Mouse (Mus musculus) lung, embryonic 15.5 days (tissue): ENCODE data around the gene Tlr8. TPM values are rescaled to one million over a fixed set of nuclear protein-coding genes. Genes with fewer than 3 reads are reported as not detected.
"Not testable (repeated sequence)": the region's sequence is repeated elsewhere in the genome, so short reads cannot be mapped to it uniquely, and the experiment has no call there.

Experiments used
- ATAC-seq: fragments of 200-750 bp; cut with Nextera tagmentation; 2 replicates; pipeline ENCODE4 v1.8.0; 2017; ENCODE audit warnings: moderate number of reproducible peaks, borderline replicate concordance; ENCODE audit not compliant: low FRiP score, low TSS enrichment; ENCODE audit errors: extremely low read depth
- H3K27ac ChIP-seq: fragments of 300-500 bp; sonication (generic); 2 replicates; pipeline ENCODE4 v1.5.1; 2015; ENCODE audit warnings: moderate library complexity, mild to moderate bottlenecking, inconsistent platforms
- H3K27me3 ChIP-seq: fragments of 300-500 bp; sonication (generic); 2 replicates; pipeline ENCODE4 v1.6.1; 2015; ENCODE audit warnings: inconsistent platforms
- H3K36me3 ChIP-seq: fragments of 300-500 bp; sonication (generic); 2 replicates; pipeline ENCODE4 v1.6.1; 2015; ENCODE audit warnings: inconsistent platforms
- H3K4me1 ChIP-seq: fragments of 300-500 bp; sonication (generic); 2 replicates; pipeline ENCODE4 v1.6.1; 2015; ENCODE audit warnings: inconsistent platforms
- H3K4me2 ChIP-seq: fragments of 300-500 bp; sonication (generic); 2 replicates; pipeline ENCODE4 v1.6.1; 2015; ENCODE audit warnings: inconsistent platforms, mild to moderate bottlenecking, moderate library complexity
- H3K4me3 ChIP-seq: fragments of 300-500 bp; sonication (generic); 2 replicates; pipeline ENCODE4 v1.5.1; 2015; ENCODE audit warnings: mild to moderate bottlenecking, inconsistent platforms
- H3K9ac ChIP-seq: fragments of 300-500 bp; sonication (generic); 2 replicates; pipeline ENCODE4 v1.6.1; 2015; ENCODE audit warnings: inconsistent platforms
- H3K9me3 ChIP-seq: fragments of 300-500 bp; sonication (generic); 2 replicates; pipeline ENCODE4 v1.6.1; 2016; ENCODE audit warnings: inconsistent platforms
- WGBS: fragments of 180-500 bp; shearing (Covaris S2); methylation state at CpG from one replicate; pipeline ENCODE4 v1.1.7; 2015; 5-methylcytosine and 5-hydroxymethylcytosine counted together
- polyA plus RNA-seq: library from polyadenylated mRNA; unstranded; fragments of >200 nt; fragmentation: Nextera tagmentation; extraction: Ambion mirVana; gene quantifications from 2 replicates; pipeline ENCODE4 v1.2.1, GENCODE M21; 2015

Gene Tlr8
- polyA plus RNA-seq, result 0.66 and 0.89 TPM in 2 replicates

DNA sequence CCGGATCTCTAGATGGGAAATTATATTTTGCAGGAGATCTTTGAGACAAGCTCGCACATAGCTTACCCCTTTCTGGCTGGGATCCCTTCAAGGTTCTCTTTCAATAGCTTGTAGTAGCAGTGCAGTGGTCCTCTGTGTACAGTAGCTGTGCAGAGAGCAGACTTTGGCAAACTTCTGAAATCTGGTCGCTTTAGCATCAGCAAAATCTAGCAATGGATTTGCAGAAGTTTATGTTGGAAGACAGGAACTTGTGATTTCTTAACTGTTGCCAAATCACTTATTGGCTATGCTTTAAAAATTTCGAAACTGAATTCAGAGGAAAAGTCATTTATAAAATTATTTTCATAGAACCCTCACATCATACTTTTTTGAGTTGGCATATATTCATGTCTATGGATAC, at the start of gene Tlr8:
Tlr8 (minus strand) TSS at position 244 of the 400 bp plus-strand sequence.
- Histone ChIP-seq H3K27ac (no peak within 1 kb of the TSS), H3K9me3 (no peaks in the 10 kb centered on the region), H3K36me3 (no peaks in the 10 kb centered on the region), H3K4me3 (no peak within 1 kb of the TSS), H3K9ac (no peak within 1 kb of the TSS), H3K4me2 (no peak within 1 kb of the TSS), H3K4me1 (no peaks in the 10 kb centered on the region), H3K27me3 (peaks cover 7% of the 10 kb centered on the region; the same call in 1 of the 2 replicates)
- 59% methylated on average over 4 of the region's 4 CpGs for WGBS
- no peak for ATAC-seq

DNA sequence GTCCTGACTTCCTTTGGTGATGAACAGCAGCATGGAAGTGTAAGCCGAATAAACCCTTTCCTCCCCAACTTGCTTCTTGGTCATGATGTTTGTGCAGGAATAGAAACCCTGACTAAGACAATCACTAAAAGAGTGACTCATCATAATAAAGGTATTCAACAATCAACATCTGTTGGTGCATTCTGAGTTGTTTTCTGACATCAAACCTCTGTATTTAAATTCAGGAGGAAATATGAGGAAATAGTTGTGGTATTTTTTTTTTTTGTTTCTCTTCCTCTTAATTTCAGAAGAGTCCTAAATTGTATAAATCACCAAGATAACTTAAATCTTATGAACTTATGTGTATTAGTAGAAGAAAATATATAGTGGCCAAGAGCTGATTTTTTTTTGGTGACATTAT, 37.9 kb upstream of the Tlr8 start:
- not testable (repeated sequence) for H3K27me3 ChIP-seq, ATAC-seq, H3K4me3 ChIP-seq, H3K9ac ChIP-seq, H3K27ac ChIP-seq, H3K4me2 ChIP-seq, H3K9me3 ChIP-seq, H3K4me1 ChIP-seq, H3K36me3 ChIP-seq
- 86% methylated on average over 1 of the region's 1 CpGs for WGBS

DNA sequence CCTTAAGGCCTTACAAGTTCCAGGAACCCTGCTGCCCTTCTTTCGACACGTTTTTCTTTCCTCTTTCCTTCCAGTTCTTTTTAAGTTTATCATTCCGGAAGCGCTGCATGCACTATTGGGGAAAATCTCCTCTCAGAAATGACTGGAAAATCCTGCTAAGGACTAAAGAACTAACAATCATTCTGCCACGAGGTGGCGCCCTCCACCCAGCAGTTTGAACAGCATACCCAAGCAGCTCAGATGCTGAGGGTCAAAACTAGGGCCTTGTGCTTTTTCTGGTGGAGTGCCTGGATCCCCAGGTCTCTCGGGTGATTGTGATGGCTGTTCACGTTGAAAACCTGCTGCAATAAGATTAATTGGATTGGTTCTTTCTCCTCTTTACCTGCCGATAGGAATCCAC, 12.8 kb upstream of the Tlr8 start:
- Histone ChIP-seq H3K4me3 (peak overlapping the region; percentile 21; the same call in 1 of the 2 replicates), H3K4me1 (no peaks in the 10 kb centered on the region), H3K36me3 (no peaks in the 10 kb centered on the region), H3K27ac (no peak overlapping the region), H3K27me3 (no peaks in the 10 kb centered on the region), H3K4me2 (peak overlapping the region; percentile 38), H3K9me3 (no peaks in the 10 kb centered on the region), H3K9ac (no peak overlapping the region)
- 20% methylated on average over 9 of the region's 9 CpGs for WGBS
- no peak for ATAC-seq

DNA sequence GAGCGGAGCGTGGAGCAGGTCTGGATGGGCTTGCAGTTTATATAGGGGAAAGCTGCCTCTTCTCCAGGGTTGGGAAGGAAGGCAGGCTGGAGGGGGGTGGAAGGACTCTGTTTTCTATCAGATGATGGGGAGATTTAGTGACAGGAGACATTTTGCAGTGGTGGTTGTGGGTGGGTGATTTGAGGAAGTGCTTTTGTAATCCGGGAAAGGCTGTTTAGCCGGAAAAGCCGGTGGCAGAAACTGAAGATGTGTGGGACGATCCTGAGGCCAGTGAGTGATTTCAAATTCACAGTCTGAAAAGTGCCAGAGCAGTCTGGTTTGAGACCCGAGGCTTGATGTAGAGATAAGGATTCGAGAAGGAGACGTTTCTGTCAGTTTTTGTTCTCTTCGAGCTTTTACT, 12.4 kb upstream of the Tlr8 start:
- H3K27ac ChIP-seq, result no peak overlapping the region
- H3K4me1 ChIP-seq, result no peaks in the 10 kb centered on the region
- ATAC-seq, result no peak
- H3K4me2 ChIP-seq, result peak overlapping the region; percentile 38
- H3K9ac ChIP-seq, result no peak overlapping the region
- no peaks in the 10 kb centered on the region for H3K27me3 ChIP-seq
- no peaks in the 10 kb centered on the region for H3K9me3 ChIP-seq
- no peaks in the 10 kb centered on the region for H3K36me3 ChIP-seq
- WGBS, result 37% methylated on average over 10 of the region's 10 CpGs
- H3K4me3 ChIP-seq, result peak overlapping the region; percentile 21; the same call in 1 of the 2 replicates

DNA sequence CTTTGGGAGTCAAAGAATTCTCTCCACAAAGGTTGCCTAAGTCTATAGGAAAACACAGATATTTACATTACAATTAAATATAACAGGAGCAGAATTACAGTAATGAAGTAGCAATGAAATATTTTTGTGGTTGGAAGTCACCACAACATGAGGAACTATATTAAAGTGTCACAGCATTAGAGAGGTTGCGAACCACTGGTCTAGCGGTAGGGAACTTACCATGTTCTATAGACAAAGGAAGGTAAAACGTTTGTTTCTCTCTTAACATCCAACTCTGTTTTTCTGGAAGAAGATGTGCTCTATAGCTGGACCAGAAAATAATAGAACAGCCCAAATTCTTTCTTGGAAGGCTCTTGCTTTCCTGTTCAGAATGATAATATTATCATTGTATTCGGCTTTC, 599 bp downstream of the Tlr8 start:
- H3K36me3 ChIP-seq, result no peaks in the 10 kb centered on the region
- no peak overlapping the region for H3K27ac ChIP-seq
- H3K9me3 ChIP-seq, result no peaks in the 10 kb centered on the region
- no peak overlapping the region for H3K4me3 ChIP-seq
- H3K9ac ChIP-seq, result no peak overlapping the region
- WGBS, result 75% methylated on average over 4 of the region's 4 CpGs
- H3K27me3 ChIP-seq, result peaks cover 7% of the 10 kb centered on the region; the same call in 1 of the 2 replicates
- ATAC-seq, result no peak
- H3K4me1 ChIP-seq, result no peaks in the 10 kb centered on the region
- H3K4me2 ChIP-seq, result no peak overlapping the region

DNA sequence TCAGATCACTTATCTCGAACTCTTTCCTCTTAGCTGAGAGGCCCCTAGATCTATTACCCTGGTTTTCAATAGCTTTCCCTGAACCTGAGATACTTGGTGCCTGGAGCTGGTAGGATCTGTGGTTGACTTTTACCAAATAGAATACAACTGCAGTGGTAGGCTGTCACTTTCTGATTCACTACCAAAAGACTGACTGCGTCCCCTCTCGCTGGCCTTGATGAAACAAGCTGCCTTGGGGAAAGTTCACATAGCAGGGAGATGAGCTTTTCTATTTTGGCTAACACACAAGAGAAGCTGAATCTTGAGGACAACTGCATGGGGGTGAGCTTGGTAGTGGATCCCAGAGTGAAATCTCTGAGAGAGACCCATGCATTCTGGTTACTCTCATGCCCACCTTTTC, 22.4 kb downstream of the Tlr8 start:
- WGBS, result 93% methylated on average over 3 of the region's 3 CpGs
- no peak for ATAC-seq
- Histone ChIP-seq H3K9me3 (no peaks in the 10 kb centered on the region), H3K4me1 (no peaks in the 10 kb centered on the region), H3K27ac (no peak overlapping the region), H3K27me3 (peaks cover 3% of the 10 kb centered on the region; the same call in 1 of the 2 replicates), H3K4me2 (no peak overlapping the region), H3K9ac (no peak overlapping the region), H3K36me3 (no peaks in the 10 kb centered on the region), H3K4me3 (no peak overlapping the region)

DNA sequence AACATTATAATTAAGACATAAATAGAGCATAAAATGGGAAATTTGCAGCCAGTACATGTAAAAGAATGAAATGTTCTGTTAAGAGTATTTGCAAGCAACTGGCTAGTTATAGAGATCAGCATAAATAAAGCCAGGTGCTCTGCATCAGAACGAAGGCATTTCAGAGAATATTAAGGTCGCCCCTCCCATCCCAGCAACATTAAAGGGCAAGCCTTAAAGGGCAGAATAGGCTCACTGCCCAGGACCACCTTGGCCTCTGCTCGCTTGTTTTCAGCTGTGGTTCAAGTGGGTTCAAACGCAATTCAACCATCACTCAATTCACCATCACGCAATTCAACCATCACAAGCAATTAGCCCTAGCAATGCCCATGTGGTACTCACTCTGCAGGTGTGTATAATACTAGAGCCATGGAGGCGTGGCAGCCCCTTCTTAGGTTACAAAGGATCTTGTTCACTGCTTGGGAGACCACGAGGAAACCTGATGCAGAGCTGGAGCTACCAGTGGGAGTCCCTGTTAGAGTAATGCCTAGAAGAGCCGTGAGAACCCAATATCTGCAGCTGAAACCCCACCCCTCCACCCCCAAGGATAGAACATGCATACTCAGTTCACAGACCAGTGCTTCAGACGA, 24.7 kb downstream of the Tlr8 start:
- Histone ChIP-seq H3K4me2 (no peak overlapping the region), H3K4me3 (no peak overlapping the region), H3K9me3 (no peaks in the 10 kb centered on the region), H3K9ac (no peak overlapping the region), H3K4me1 (no peaks in the 10 kb centered on the region), H3K27me3 (no peaks in the 10 kb centered on the region), H3K36me3 (no peaks in the 10 kb centered on the region), H3K27ac (no peak overlapping the region)
- 53% methylated on average over 9 of the region's 9 CpGs for WGBS
- ATAC-seq, result no peak

DNA sequence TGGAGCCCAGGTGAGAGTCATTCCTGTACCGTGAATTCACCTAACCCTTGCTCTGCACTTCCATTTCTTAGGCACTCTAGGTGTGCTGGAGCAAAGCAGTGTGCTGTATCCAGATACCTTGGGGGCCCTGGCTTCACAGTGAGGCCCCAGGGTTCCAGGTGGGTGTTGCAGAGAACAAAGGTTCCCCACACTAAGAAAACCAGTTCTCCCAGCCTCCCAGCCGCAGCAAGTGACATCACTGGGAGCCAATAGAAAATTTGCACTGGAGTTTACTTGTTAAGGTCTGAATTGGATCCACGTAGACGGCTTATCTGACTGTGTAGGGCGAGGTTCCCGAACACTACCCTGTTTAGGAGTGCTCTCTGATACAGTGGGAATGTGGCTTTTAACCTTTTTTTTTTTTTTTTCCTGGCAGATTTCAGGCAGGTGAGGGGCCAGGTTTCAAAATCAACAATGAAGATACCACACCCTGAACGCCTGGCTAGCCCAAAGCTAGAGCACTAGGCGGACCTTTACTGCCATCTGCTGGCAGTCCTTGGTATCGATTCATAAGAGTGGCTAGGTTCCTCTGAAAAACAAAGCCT, 30.9 kb downstream of the Tlr8 start:
- no peak overlapping the region for H3K4me3 ChIP-seq
- no peaks in the 10 kb centered on the region for H3K4me1 ChIP-seq
- peak; percentile 88 for ATAC-seq
- H3K27me3 ChIP-seq, result no peaks in the 10 kb centered on the region
- H3K36me3 ChIP-seq, result no peaks in the 10 kb centered on the region
- H3K9me3 ChIP-seq, result no peaks in the 10 kb centered on the region
- H3K4me2 ChIP-seq, result no peak overlapping the region
- H3K9ac ChIP-seq, result no peak overlapping the region
- WGBS, result 16% methylated on average over 9 of the region's 9 CpGs
- peak overlapping the region; percentile 78 for H3K27ac ChIP-seq

DNA sequence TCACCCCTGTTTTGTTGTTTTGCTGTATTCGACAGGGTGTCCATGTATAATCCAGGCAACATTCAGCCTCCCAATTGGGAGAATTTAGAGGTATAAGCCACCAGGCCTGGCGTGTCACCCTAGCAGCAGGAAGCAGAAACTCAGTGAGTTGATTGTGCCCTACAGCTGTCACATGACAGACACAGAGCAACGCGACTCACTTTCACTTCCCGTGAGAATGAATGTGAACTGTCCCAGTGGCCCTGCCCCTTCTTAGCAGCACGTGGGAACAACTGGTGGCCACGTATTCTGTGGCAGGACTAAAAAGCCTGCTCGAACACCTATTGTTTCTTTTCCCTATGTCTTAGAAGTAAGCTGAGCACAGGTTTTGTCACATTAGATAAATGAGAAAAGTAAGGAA, 33.0 kb downstream of the Tlr8 start:
- Histone ChIP-seq H3K9ac (no peak overlapping the region), H3K4me1 (no peaks in the 10 kb centered on the region), H3K27me3 (no peaks in the 10 kb centered on the region), H3K9me3 (no peaks in the 10 kb centered on the region), H3K27ac (no peak overlapping the region), H3K4me2 (no peak overlapping the region), H3K4me3 (no peak overlapping the region), H3K36me3 (no peaks in the 10 kb centered on the region)
- no peak for ATAC-seq
- WGBS, result 47% methylated on average over 8 of the region's 8 CpGs

DNA sequence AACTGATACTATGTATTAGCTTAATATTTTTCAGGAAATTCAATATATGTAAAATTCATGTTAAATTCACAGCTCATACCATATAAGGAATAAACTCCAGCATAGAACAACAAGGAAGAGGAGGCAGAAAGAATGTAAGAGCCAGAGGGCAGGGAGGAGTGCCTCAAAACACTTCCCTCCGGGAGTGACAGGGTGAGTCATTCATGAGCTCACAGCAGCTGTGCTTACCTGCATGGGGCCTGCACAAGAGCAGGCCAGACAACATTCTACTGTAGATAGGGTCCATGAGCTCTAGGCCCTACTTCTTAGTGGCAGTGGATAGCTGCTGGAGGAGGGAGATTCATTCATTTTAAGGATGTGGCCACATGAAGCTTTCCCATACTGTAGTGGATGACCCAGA, 34.3 kb downstream of the Tlr8 start:
- Histone ChIP-seq H3K4me2 (no peak overlapping the region), H3K9ac (no peak overlapping the region), H3K36me3 (no peaks in the 10 kb centered on the region), H3K4me1 (no peaks in the 10 kb centered on the region), H3K9me3 (no peaks in the 10 kb centered on the region), H3K27me3 (no peaks in the 10 kb centered on the region), H3K27ac (no peak overlapping the region), H3K4me3 (no peak overlapping the region)
- WGBS, result 56% methylated on average over 1 of the region's 1 CpGs
- ATAC-seq, result no peak

DNA sequence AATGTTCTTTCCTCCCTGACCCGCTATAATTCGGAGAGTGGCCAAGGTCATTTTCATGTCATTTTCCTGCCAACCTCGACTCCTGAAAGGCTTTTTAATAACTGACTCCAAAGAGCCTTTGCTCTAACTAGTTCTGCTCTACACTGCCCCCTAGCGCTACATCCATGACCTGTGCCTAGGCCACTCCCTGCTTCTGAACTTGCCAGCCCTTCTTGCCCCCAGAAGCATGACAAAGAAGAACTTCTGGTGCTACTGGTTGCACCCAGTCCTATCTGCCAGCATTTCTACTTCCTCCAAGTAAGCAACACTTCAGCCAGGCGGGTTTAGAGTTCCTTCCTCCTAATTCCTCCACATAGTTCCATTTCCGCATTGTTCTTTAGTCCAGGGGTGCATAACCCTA, 34.9 kb downstream of the Tlr8 start:
- Histone ChIP-seq H3K9ac (no peak overlapping the region), H3K36me3 (no peaks in the 10 kb centered on the region), H3K4me1 (no peaks in the 10 kb centered on the region), H3K27ac (no peak overlapping the region), H3K27me3 (no peaks in the 10 kb centered on the region), H3K4me2 (no peak overlapping the region), H3K4me3 (no peak overlapping the region), H3K9me3 (no peaks in the 10 kb centered on the region)
- 42% methylated on average over 6 of the region's 6 CpGs for WGBS
- ATAC-seq, result no peak

DNA sequence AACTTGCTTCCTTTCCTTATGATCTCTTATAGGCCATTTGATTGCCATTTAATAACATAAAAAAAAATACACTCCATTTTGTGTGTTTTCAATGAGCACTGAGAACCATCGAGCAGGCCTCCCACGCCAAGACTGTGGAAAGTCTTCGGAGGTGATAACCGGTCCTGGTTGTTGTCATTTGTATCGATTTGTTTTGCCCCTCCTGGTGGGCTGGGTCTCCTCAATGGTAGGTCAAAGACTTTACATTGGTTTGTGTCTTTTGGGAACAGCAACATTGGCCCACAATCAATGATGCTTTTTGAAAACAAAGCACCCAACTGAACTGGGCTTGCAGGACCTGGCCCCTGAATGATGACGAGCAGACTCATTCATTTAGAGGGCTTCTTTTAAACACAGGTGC, 36.4 kb downstream of the Tlr8 start:
- Histone ChIP-seq H3K4me2 (no peak overlapping the region), H3K27me3 (no peaks in the 10 kb centered on the region), H3K4me3 (no peak overlapping the region), H3K27ac (no peak overlapping the region), H3K9me3 (no peaks in the 10 kb centered on the region), H3K4me1 (no peaks in the 10 kb centered on the region), H3K36me3 (no peaks in the 10 kb centered on the region), H3K9ac (no peak overlapping the region)
- ATAC-seq, result no peak
- WGBS, result 91% methylated on average over 6 of the region's 6 CpGs
